Mouse (Mus musculus) embryonic facial prominence, embryonic 12.5 days (tissue): Measurements from ENCODE around the gene Gm7030. TPM values are rescaled to one million over a fixed set of nuclear protein-coding genes. Genes with fewer than 3 reads are reported as not detected.
"Not testable (repeated sequence)": the region's sequence is repeated elsewhere in the genome, so short reads cannot be mapped to it uniquely, and the experiment has no call there.

Experiments
- ATAC-seq: fragments of 200-750 bp; cut with Nextera tagmentation; 2 replicates; pipeline ENCODE4 v1.8.0; 2017; ENCODE audit not compliant: insufficient number of reproducible peaks, insufficient read depth, low FRiP score, low TSS enrichment
- H3K27ac ChIP-seq: fragments of 300-500 bp; sonication (generic); 2 replicates; pipeline ENCODE4 v1.5.1; 2016; ENCODE audit warnings: mild to moderate bottlenecking
- H3K27me3 ChIP-seq: fragments of 300-500 bp; sonication (generic); 2 replicates; pipeline ENCODE4 v1.6.1; 2016; ENCODE audit warnings: mild to moderate bottlenecking, moderate library complexity
- H3K36me3 ChIP-seq: fragments of 300-500 bp; sonication (generic); 2 replicates; pipeline ENCODE4 v1.6.1; 2016; ENCODE audit warnings: mild to moderate bottlenecking
- H3K4me1 ChIP-seq: fragments of 300-500 bp; sonication (generic); 2 replicates; pipeline ENCODE4 v1.6.1; 2016
- H3K4me2 ChIP-seq: fragments of 300-500 bp; sonication (generic); replicated peaks from 2 replicates; pipeline ENCODE4 v1.6.1; 2016; ENCODE audit warnings: mild to moderate bottlenecking, moderate library complexity
- H3K4me3 ChIP-seq: fragments of 300-500 bp; sonication (generic); 2 replicates; pipeline ENCODE4 v1.5.1; 2016; ENCODE audit warnings: mild to moderate bottlenecking
- H3K9ac ChIP-seq: fragments of 300-500 bp; sonication (generic); 2 replicates; pipeline ENCODE4 v1.6.1; 2016; ENCODE audit warnings: mild to moderate bottlenecking, moderate library complexity
- H3K9me3 ChIP-seq: fragments of 300-500 bp; sonication (generic); 2 replicates; pipeline ENCODE4 v1.6.1; 2016; ENCODE audit warnings: mild to moderate bottlenecking, moderate library complexity
- WGBS: fragments of 180-500 bp; shearing (Covaris S2); methylation state at CpG from one replicate; pipeline ENCODE4 v1.1.7; 2016; 5-methylcytosine and 5-hydroxymethylcytosine counted together
- polyA plus RNA-seq: library from polyadenylated mRNA; unstranded; fragments of >200 nt; fragmentation: Nextera tagmentation; extraction: Ambion mirVana; gene quantifications from 2 replicates; pipeline ENCODE4 v1.2.1, GENCODE M21; 2016

Gm7030 gene
- polyA plus RNA-seq, 1 experiment from 2014 or later, result not detected

DNA sequence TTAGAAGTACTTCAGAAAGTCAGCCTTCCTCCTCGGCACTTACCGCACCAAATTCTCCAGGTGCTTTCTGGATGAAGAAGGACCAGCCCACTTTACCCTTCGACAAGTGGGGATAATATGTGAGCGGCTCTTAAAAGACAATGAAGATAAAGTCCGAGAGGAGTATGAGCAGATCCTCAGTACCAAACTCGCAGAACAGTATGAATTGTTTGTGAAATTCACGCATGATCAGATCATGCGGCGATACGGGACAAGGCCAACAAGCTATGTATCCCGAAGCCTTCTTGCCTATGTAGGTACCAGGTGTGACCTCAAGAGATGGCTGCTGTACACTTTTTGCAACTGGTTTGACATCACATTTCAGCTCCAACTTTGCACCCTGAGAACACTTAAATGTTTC, 29.0 kb upstream of the Gm7030 start:
- peak overlapping the region; percentile 35; the same call in 1 of the 2 replicates for H3K4me3 ChIP-seq
- not testable (repeated sequence) for H3K36me3 ChIP-seq, H3K9me3 ChIP-seq, H3K9ac ChIP-seq, H3K4me1 ChIP-seq, H3K27ac ChIP-seq, ATAC-seq
- H3K27me3 ChIP-seq, result peaks cover 79% of the 10 kb centered on the region
- WGBS, result 10% methylated on average over 11 of the region's 11 CpGs
- H3K4me2 ChIP-seq, result peak overlapping the region; percentile 54

DNA sequence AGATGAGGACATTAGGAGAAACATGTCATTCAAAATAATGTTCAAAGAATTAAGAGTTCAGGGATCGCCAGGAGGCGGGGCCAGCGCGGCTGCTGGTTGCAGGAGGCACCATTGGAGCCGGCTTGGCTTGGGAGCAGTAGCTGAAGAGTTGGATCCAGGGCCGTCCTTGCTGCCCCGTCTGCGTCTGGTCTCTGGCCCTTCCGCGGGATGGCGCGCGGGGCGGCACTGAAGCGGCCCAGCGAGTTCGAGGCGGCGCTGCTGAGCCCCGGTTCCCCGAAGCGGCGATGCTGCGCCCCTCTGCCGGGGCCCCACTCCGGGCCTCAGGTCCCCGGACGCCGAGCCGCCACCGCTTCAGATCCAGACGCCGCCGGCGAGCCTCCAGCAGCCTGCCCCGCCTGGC, 28.6 kb upstream of the Gm7030 start:
- H3K27me3 ChIP-seq, result peaks cover 80% of the 10 kb centered on the region
- ATAC-seq, H3K9me3 ChIP-seq, H3K36me3 ChIP-seq, H3K27ac ChIP-seq, H3K4me1 ChIP-seq: not testable (repeated sequence)
- peak overlapping the region; percentile 54 for H3K4me2 ChIP-seq
- peak overlapping the region; percentile 35 for H3K4me3 ChIP-seq
- under 1% methylated on average over 36 of the region's 36 CpGs for WGBS
- H3K9ac ChIP-seq, result peak overlapping the region; percentile 30; the same call in 1 of the 2 replicates

DNA sequence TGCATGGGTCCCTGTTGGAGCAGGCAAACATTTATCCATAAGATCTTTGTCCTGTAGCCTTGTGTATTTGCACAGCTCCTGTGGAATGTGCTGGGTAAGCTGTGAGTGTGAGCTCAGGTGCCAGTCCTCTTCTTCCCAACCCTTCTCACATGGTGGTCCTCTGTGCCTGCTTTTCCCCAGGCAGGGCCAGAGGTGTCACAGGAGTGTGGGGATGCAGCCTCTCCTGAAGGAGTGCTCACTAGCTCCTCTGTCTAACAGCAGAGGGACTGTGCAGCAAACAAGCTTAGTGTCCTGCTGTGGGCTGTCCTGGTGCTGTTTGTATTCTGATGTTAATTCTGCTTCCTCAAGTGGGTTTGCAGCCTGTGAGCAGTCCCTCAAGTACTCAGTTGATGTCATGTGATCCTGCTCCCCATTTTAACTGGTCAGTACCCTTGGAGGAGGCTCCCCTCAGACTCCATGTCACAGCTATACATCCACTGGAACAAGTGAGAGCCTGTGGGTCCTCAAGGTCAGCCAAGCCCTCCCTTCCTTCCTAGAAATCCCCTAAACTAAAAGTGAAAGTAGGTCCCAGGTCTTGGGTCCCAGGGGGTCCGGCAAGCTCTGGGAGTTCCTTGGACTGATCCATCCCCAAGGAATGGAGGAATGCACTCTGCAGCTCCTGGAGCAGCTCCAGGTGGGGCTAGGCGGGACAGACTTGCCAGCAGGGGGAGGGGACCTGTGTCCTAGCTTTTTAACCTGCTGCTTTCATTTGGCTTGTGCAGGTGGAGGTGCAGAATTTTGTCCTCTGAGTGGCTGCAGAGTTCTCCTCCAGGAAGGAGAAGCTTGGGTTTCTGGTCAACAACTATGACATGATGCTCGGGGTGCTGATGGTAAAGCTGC, 25.3 kb upstream of the Gm7030 start:
- no peaks in the 10 kb centered on the region for H3K9me3 ChIP-seq
- no peaks in the 10 kb centered on the region for H3K4me1 ChIP-seq
- no peak overlapping the region for H3K9ac ChIP-seq
- H3K36me3 ChIP-seq, result no peaks in the 10 kb centered on the region
- no peak overlapping the region for H3K4me2 ChIP-seq
- no peak overlapping the region for H3K27ac ChIP-seq
- H3K27me3 ChIP-seq, result peaks cover 62% of the 10 kb centered on the region
- 20% methylated on average over 3 of the region's 3 CpGs for WGBS
- ATAC-seq, result no peak
- H3K4me3 ChIP-seq, result no peak overlapping the region

- H3K4me3 ChIP-seq, H3K36me3 ChIP-seq, H3K4me1 ChIP-seq, ATAC-seq, H3K4me2 ChIP-seq, H3K9me3 ChIP-seq, H3K27ac ChIP-seq, H3K9ac ChIP-seq: not testable (repeated sequence)
- H3K27me3 ChIP-seq, result peaks cover 58% of the 10 kb centered on the region
- WGBS, result 47% methylated on average over 4 of the region's 4 CpGs
Measured at GRCm38 (mm10) chr17:36151200-36151599, 22.0 kb upstream of the Gm7030 start.

DNA sequence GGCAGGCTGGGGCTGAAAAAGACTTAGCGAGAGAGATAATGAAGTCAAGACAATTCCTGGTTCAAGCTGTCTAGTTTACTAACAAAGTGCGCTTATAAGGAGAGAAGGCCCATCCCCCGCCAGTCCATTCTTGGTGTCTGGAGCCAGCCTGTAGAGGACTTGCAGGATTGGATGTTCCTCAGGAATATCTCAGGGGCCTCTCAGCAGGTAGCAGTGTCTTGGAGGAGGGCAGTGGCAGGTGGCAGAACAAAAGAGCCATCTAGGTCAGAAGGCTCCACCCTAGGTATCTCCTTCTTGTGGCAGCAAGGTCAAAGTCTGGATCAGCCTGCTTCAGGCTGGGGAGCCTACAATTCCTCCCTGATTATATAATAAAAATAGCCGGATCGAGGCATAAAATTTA, 19.2 kb upstream of the Gm7030 start:
- H3K4me3 ChIP-seq, ATAC-seq, H3K36me3 ChIP-seq, H3K4me1 ChIP-seq, H3K4me2 ChIP-seq, H3K27ac ChIP-seq, H3K9me3 ChIP-seq, H3K9ac ChIP-seq: not testable (repeated sequence)
- WGBS, result 65% methylated on average over 5 of the region's 5 CpGs
- H3K27me3 ChIP-seq, result peaks cover 53% of the 10 kb centered on the region

DNA sequence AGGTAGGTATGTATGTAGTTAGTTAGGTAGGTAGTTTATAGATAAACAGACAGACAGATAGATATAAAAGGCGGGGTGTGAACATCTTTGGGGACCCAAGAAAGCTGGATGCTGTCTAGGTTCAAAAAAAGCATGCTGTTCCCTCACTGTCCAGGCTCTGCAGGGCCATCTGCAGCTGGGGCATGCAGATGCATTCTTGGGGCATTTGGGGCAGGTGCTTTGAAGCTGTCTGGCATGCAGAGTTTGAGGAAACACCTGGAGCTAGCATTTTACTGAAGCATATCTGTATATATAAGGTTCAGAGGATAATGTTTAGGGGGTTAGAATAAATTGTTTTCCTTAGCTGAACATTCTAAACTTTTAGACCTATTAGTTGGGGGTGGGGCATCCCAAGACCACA, 17.7 kb upstream of the Gm7030 start:
- not testable (repeated sequence) for H3K27ac ChIP-seq, H3K4me2 ChIP-seq, ATAC-seq, H3K36me3 ChIP-seq, H3K9ac ChIP-seq, H3K4me3 ChIP-seq, H3K9me3 ChIP-seq, H3K4me1 ChIP-seq
- H3K27me3 ChIP-seq, result peaks cover 57% of the 10 kb centered on the region
- WGBS, result 75% methylated on average over 1 of the region's 1 CpGs

GRCm38 (mm10) chr17:36145861-36146156, 16.6 kb upstream of the Gm7030 start:
- Histone ChIP-seq H3K27me3 (peaks cover 63% of the 10 kb centered on the region), H3K4me3 (peak overlapping the region; percentile 31), H3K4me2 (peak overlapping the region; percentile 46)
- H3K4me1 ChIP-seq, H3K27ac ChIP-seq, H3K36me3 ChIP-seq, ATAC-seq, H3K9ac ChIP-seq, H3K9me3 ChIP-seq: not testable (repeated sequence)
- 2% methylated on average over 13 of the region's 13 CpGs for WGBS

GRCm38 (mm10) chr17:36145111-36145860, 16.1 kb upstream of the Gm7030 start:
- ATAC-seq, result no peak
- H3K4me1 ChIP-seq, result peaks cover 7% of the 10 kb centered on the region; the same call in 1 of the 2 replicates
- H3K4me3 ChIP-seq, result peak overlapping the region; percentile 31
- H3K27ac ChIP-seq, result no peak overlapping the region
- no peak overlapping the region for H3K9ac ChIP-seq
- H3K4me2 ChIP-seq, result peak overlapping the region; percentile 46
- 1% methylated on average over 75 of the region's 78 CpGs for WGBS
- no peaks in the 10 kb centered on the region for H3K36me3 ChIP-seq
- no peaks in the 10 kb centered on the region for H3K9me3 ChIP-seq
- peaks cover 64% of the 10 kb centered on the region for H3K27me3 ChIP-seq

DNA sequence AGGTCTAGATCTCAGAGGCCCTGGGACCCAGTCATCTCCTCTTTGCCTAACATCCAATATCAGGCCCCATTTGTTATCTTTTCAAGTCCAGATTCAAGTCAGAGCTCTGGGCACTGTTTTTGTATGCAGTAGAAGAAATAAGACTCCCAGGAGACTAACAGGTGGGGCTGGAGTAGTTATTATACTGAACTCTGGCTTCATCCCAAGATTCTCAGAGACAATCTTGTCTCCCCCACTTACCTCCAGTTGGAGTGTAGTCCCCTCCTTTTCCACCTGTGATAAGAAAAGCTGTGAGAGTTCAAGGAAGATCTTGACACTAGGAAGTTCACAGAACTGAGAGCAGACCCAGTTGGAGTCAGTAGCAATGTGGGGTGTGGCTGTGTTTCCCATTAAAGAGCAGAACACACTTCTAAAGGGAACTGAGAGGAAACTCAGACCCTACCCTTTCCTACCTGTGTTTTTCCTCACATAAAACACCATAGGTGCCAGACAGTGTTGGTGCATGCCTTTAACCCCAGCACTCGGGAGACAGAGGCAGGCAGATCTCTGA, 7.1 kb upstream of the Gm7030 start:
- not testable (repeated sequence) for H3K4me3 ChIP-seq, H3K4me2 ChIP-seq, H3K9ac ChIP-seq, H3K4me1 ChIP-seq, ATAC-seq, H3K9me3 ChIP-seq, H3K36me3 ChIP-seq, H3K27ac ChIP-seq
- peaks cover 30% of the 10 kb centered on the region; the same call in 1 of the 2 replicates for H3K27me3 ChIP-seq
- WGBS, result 72% methylated on average over 1 of the region's 1 CpGs

GRCm38 (mm10) chr17:36135421-36136231, 6.4 kb upstream of the Gm7030 start:
- not testable (repeated sequence) for H3K9ac ChIP-seq, H3K4me2 ChIP-seq, H3K4me3 ChIP-seq, H3K27ac ChIP-seq, H3K36me3 ChIP-seq, H3K4me1 ChIP-seq, ATAC-seq, H3K9me3 ChIP-seq
- peaks cover 27% of the 10 kb centered on the region; the same call in 1 of the 2 replicates for H3K27me3 ChIP-seq

GRCm38 (mm10) chr17:36131516-36132265, 2.5 kb upstream of the Gm7030 start:
- H3K4me2 ChIP-seq, result no peak overlapping the region
- H3K27ac ChIP-seq, result no peak overlapping the region
- H3K4me3 ChIP-seq, result no peak overlapping the region
- 69% methylated on average over 5 of the region's 5 CpGs for WGBS
- H3K9ac ChIP-seq, result no peak overlapping the region
- peaks cover 23% of the 10 kb centered on the region for H3K27me3 ChIP-seq
- no peaks in the 10 kb centered on the region for H3K36me3 ChIP-seq
- H3K9me3 ChIP-seq, result no peaks in the 10 kb centered on the region
- no peak for ATAC-seq
- H3K4me1 ChIP-seq, result no peaks in the 10 kb centered on the region
